In genomic region chr11:108920636-108921505, GRCm38 (mm10) we compare ENCODE assay signal across 8 mouse cellular contexts. TPM values are rescaled to one million over a fixed set of nuclear protein-coding genes. Genes with fewer than 3 reads are reported as not detected.
A peak's percentile ranks its signal among the peaks of the same experiment; 100 is the strongest.
DNase-seq lines count a peak whose midpoint lies in the region; TF ChIP-seq lines count a peak whose summit lies in the region.

No protein-coding gene starts in this region.

- DNase-seq in adrenal gland, adult 2 months: peak; percentile 92
- peak; percentile 84 for DNase-seq in gastrocnemius, postnatal 14 days
- DNase-seq in induced T-regulatory cell, adult 2 months (ENCODE audit: low read depth): peak; percentile 86
- DNase-seq in left cerebral cortex, adult 8-10 months (ENCODE audit: low spot score in 2 of 2): peak; percentile 72 to 79
- DNase-seq in lung, postnatal 4 days: peak; percentile 88 to 94
- peak; percentile 85 for DNase-seq in right cerebral cortex, adult 18-20 months
- peak; percentile 41 for DNase-seq in urinary bladder, postnatal 10 days (ENCODE audit: low spot score)

- intact Hi-C loops in gastrocnemius, postnatal 14 days (cut with DNase I; ENCODE audit: low total_unique reads): loop anchor here (10.0 kb wide), 1 partner anchor 466 kb away; no protein-coding TSS in a partner anchor

- no peak for TF ChIP-seq CTCF in cortical plate, adult 2 months (IDR thresholded peaks at IDR 0.05; ENCODE audit: extremely low read depth, insufficient read depth, low read length)

- H3K27ac ChIP-seq in cortical plate, adult 2 months (ENCODE audit: insufficient read depth, low read length): peak overlapping the region; percentile 87

- H3K4me1 ChIP-seq in cortical plate, adult 2 months (ENCODE audit: control insufficient read depth, insufficient read depth, low read length): peaks cover 5% of the 10 kb centered on the region; the same call in 1 of the 2 replicates

- 0 out of 2 replicates have a peak, but pooled peaks have one; percentile 41 for TF ChIP-seq POLR2A in cortical plate, adult 2 months (IDR thresholded peaks at IDR 0.05; ENCODE audit: extremely low read depth, insufficient read depth, low read length)

- H3K4me3 ChIP-seq in cortical plate, adult 2 months (ENCODE audit: insufficient read depth, low read length): peak overlapping the region; percentile 72

RNA-seq across cellular contexts. Expression of gene Axin2, which starts 0.7 kb away (rescaled TPM):
- total RNA-seq in adrenal gland, adult 2 months (2021): 10 to 100 TPM; 28.6 to 47.1 TPM
- 25.7 and 31.4 TPM in 2 replicates for polyA plus RNA-seq in adrenal gland, adult 2 months (2012; rRNA removed)
- polyA plus RNA-seq in cortical plate, adult 2 months (2012; rRNA removed): 21.8 and 23.3 TPM in 2 replicates
- total RNA-seq in gastrocnemius, postnatal 14 days (2021): 1 to 10 TPM; 8.3 to 8.5 TPM
- total RNA-seq in left cerebral cortex, adult 8-10 months (2022): 10 to 100 TPM; 36.3 to 40.8 (median 38.0) TPM

Comparison
In these comparisons a context has a peak if more than half of its experiments do, and no peak if none do; other contexts are left out.
1. Peak in every context shown above with its lines: DNase-seq, H3K4me3 ChIP-seq and H3K27ac ChIP-seq.
2. DNase-seq: peak in every context shown above with its lines; median percentile 92 in adrenal gland, adult 2 months; 91 in lung, postnatal 4 days; 86 in induced T-regulatory cell, adult 2 months; 85 in right cerebral cortex, adult 18-20 months; 84 in gastrocnemius, postnatal 14 days; 76 in left cerebral cortex, adult 8-10 months; 41 in urinary bladder, postnatal 10 days.